Mouse (Mus musculus) cerebellum, postnatal 4 days (tissue): Measurements from ENCODE around the gene Rusc1.

Experiments
- DNase-seq, 2 experiments: peaks; one replicate each; pipeline ENCODE4 v3.0.0; 2022; ENCODE audit warnings: low spot score in 2 of 2, mixed read lengths in 1 of 2

Gene Rusc1

GRCm38 (mm10) chr3:89093175-89093574, at the start of gene Rusc1:
Gene Rusc1, minus strand, starts transcription at chr3:89093311.
- DNase-seq: peak; percentile 74 to 86

- no peak for DNase-seq
Observed at GRCm38 (mm10) chr3:89136365-89136764, 43.3 kb upstream of the Rusc1 start.

- no peak for DNase-seq
Observed at GRCm38 (mm10) chr3:89135958-89136357, 42.8 kb upstream of the Rusc1 start, which contains the start of gene Pklr. Gene Pklr, plus strand, starts transcription at chr3:89136142.

GRCm38 (mm10) chr3:89133752-89134151, 40.6 kb upstream of the Rusc1 start:
- DNase-seq: no peak

- no peak for DNase-seq
Observed at GRCm38 (mm10) chr3:89133063-89133450, 39.9 kb upstream of the Rusc1 start.

DNA sequence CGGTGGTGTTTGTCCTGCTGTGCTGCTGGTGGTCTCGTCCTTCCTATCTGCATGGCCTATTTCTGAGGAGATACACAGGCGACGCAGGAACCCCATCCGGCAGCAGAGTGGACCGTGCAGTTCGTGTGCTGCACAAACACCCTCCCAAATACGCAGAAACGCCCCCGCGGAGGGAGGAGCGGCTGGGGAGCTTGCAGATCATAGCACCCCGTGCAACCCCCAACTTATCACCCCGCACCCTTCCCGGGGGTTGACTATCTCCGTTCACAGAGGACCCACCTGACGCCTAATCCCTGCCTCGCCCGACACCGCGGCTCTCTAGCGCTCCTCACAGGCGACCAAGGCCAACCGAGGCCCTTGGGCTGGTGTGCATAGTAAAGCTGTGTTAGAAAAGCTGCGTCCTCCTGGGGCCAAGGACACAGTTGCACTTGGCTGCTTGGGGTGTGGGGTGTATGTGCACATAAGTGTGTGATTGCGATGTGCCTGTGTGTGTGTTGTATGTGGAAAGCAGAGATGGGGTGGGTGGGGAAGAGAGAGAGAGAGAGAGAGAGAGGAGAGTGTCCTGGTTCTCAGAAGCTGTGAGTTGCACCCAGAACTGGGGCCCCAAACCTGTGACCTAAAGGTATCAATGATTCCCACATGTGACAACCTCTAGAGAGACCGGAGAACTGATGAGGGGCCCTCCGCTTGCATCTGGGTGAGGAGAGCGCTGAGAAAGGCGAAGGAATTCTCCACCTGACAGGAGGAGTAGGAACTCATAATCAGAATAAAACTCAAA, 39.4 kb upstream of the Rusc1 start:
- DNase-seq: peak in 1 of 2 experiments; percentile 35

- DNase-seq: no peak
Observed at GRCm38 (mm10) chr3:89131816-89132215, 38.7 kb upstream of the Rusc1 start.

DNA sequence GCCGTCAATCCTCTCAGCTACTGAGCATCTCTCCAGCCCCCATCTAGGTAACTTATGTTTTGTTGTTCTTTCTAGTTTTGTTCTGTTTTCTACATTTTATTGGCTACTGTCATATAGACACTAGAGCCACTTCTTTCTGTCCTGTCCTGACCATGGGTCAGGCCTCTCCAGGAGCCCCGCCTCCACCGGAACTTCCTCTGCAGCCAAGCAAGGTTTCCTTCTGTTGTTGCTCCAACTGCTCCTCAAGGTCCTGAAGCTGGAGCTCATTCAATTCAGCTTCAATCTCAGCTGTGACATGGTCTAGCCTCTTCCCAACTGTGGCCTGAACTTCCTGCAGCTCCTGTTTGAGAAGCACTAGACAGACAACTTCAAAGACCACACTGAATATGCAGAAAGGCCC, 36.8 kb upstream of the Rusc1 start:
- DNase-seq: no peak

DNA sequence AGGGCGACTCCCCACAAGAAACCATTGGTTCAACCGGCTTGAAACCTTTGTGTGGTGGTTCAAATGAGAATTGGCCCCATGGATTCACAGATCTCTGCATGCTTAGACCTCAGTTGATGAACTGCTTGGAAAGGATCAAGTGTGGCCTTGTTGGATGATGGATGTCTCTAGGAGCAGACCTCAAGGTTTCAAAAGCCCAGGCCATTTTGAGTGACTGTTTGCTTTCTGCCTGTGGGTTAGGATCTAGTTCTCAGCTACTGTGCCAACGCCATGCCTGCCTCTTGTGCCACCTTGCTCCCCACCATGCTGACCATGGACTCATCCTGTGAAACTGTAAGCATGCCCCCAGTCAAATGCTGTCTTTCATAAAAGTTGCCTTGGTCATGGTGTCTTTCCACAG, 32.9 kb upstream of the Rusc1 start:
- no peak for DNase-seq

GRCm38 (mm10) chr3:89124241-89124640, 31.1 kb upstream of the Rusc1 start:
- no peak for DNase-seq

GRCm38 (mm10) chr3:89123313-89123712, 30.2 kb upstream of the Rusc1 start:
- no peak for DNase-seq

GRCm38 (mm10) chr3:89115522-89115921, 22.4 kb upstream of the Rusc1 start:
- no peak for DNase-seq

GRCm38 (mm10) chr3:89113058-89113457, 19.9 kb upstream of the Rusc1 start:
- no peak for DNase-seq

DNA sequence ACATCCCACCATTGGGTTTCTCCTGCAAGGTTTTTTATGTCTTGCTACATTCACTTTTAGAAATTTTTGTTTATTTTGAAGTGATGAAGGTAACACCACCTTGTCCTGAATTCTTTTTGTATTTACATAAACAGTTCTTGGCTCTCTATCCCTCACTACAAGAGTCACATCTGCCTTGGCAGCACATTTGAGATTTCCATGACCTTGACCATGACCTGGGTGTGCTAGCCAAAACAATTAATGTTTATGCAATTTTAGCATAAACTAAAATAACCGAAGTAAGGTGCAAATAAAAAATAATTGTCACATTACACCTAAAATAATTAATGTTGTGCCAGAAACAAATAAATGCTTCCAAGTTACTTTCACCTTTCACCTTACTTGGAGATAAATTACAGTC, 15.0 kb upstream of the Rusc1 start:
- DNase-seq: no peak

- DNase-seq: no peak
Observed at GRCm38 (mm10) chr3:89107545-89107944, 14.4 kb upstream of the Rusc1 start.

DNA sequence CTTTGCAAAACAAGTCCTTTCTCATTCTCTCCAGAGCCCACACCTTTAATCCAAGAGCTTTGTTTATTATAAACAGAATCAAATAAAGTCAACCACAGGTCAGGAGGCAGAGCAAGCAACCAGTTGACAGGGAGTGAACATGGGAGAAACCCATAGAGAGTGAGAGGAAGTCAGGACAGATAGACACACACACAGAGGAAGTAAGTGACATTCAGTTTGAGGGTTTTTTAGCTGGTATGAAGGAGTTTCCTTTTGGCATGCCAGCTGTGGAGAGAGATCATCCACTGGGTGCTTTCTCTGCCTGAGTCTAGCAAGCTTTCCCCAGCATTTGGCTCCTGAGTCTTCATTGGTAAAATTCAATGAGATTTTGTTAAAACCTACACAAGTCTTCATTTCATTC, 13.8 kb upstream of the Rusc1 start:
- no peak for DNase-seq

GRCm38 (mm10) chr3:89103291-89103595, 10.1 kb upstream of the Rusc1 start:
- no peak for DNase-seq

- no peak for DNase-seq
Observed at GRCm38 (mm10) chr3:89102495-89103290, 9.6 kb upstream of the Rusc1 start.

- peak; percentile 72 to 89 for DNase-seq
Observed at GRCm38 (mm10) chr3:89101812-89102494, 8.8 kb upstream of the Rusc1 start, which contains the start of gene Fdps. Gene Fdps, minus strand, starts transcription at chr3:89101959.

DNA sequence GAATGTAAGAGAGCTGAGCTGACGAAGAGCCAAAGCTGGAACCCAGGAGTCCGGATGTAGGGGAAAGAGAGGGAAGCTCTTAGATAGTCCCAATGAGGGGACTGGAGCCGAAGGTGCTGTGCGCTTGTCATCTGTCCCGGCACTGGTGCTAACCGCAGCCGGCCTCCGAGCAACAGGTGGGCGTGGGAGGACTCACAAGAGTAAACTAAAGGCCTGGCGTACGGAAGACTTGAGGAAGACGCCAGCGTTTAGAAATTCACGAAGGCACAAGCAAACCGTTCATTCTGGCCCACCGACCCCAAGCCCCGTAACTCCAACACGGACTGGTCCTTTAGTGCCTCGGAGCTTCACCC, 8.3 kb upstream of the Rusc1 start:
- DNase-seq: no peak

GRCm38 (mm10) chr3:89100811-89101210, 7.7 kb upstream of the Rusc1 start, which contains the start of gene Gm43738:
Gene Gm43738, minus strand, starts transcription at chr3:89101099.
- DNase-seq: no peak

- no peak for DNase-seq
Observed at GRCm38 (mm10) chr3:89094021-89094420, 910 bp upstream of the Rusc1 start.
